Mouse (Mus musculus) heart, postnatal 14 days (tissue): ENCODE measurements around the gene Phlda1. TPM values are rescaled to one million over a fixed set of nuclear protein-coding genes. Genes with fewer than 3 reads are reported as not detected.

Source experiments
- DNase-seq, 2 experiments: peaks; one replicate each; pipeline ENCODE4 v3.0.0; 2021 to 2022
- intact Hi-C: fragments of 180-260 bp; cut with DNase I; formaldehyde crosslinking; loops from one replicate; pipeline ENCODE4 v1.15.1; 2025
- total RNA-seq, 2 experiments: library from RNA; stranded (reverse); gene quantifications; 2 replicates each; pipeline ENCODE4 v1.2.3; 2021

Gene Phlda1
- total RNA-seq, 2 experiments from 2014 or later: 20.3 to 22.3 TPM

DNA sequence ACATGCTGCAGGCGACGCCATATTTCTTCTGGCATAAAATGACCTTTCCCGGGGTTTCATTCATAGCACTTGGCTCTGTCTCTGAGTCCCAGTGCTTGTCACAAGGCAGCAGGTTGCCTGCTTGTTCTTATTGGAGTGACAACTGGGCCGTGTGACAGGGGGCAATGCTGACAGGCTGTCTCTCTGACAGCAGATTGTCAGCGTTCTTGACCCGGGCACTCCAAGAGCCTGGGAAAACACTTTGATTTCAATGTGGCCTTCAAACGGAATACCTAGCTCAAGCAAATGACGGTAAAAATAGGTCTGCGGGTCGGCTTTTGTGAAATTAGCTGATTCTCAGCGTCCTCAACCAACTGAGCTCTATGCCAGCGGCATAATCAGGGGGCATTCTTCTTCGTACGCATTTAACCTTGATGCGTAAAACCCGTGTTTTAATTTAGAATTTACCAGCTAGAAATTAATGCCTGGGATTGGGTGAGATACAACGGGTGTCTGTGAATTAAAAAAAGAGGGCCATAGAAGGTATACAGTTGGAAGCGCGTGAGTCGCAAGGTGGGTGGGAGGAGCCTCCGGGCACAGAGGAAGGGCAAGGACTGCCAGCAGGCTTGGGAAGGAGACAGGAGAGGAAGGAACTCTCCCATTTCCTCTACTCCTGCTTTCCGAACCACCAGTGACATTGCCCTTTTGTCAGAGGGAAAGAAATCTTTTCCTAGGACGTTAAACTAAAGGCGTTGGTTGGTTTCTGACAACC is 13.7 kb downstream of the Phlda1 start:
- intact Hi-C loops: no loop called here
- peak in 1 of 2 experiments; percentile 53 for DNase-seq

DNA sequence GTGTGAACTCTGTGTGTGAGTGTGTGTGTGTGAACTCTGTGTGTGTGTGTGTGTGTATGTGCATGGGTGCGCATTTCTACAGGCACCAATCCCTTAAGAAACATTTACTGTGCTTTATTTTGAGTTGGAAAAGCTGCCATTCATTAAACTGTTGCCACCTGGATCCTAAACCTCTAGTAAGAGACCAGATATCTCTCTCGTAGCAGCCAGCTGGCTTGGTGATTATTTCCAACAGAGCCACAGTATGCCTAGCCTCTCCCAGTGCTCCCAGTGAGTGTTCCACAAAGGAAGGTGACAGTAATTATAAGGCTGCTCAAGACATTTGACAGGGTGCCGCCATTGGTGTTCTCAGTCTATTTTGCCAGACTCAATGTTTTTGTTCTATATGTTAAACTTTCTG is 14.5 kb downstream of the Phlda1 start:
- intact Hi-C loops: no loop called here
- DNase-seq: no peak

GRCm38 (mm10) chr10:111521636-111522035 is 15.6 kb downstream of the Phlda1 start:
- intact Hi-C loops: no loop called here
- no peak for DNase-seq

DNA sequence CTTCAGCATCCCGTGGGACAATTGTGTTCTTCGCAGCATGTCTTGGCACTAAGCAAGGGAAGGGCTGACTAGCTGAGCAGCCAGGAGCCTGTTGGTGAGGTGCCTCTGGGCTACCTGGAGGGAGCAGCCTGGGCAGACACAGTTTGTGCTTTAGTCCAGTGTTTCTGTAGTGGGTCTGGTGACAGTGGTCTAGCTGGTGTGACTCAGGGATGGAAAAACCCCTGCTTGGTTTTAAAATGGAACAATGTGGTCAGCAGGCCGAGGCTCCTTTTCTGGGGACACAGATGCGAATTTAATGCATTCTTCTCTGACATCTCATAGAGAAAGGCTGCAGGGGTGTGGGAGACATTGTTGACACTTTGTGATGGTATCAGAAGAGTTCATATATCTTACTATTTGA is 16.1 kb downstream of the Phlda1 start:
- no peak for DNase-seq
- intact Hi-C loops: no loop called here

DNA sequence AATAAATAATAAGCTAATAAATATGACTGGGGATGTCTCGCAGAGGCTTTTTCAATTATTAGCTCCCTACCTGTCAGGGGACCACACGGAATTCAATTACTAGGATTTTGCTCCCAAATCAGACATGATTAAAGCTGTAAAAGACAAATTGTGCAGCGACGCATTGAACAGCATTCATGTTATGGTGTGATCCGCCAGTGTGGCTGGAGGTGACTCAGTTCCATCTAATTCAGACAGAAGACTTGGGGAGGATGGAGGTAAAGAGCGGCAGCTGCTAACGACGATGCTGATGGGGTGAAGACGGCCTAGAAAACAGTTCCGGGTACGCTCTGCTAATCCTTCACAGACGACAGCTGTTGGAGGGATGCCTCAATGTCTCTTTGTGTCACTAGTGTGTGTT is 17.8 kb downstream of the Phlda1 start:
- DNase-seq: no peak
- intact Hi-C loops: no loop called here

GRCm38 (mm10) chr10:111527057-111527456 is 21.0 kb downstream of the Phlda1 start:
- DNase-seq: no peak
- intact Hi-C loops: no loop called here

- no peak for DNase-seq
- intact Hi-C loops: no loop called here
Measured at GRCm38 (mm10) chr10:111527613-111528012, 21.5 kb downstream of the Phlda1 start.

DNA sequence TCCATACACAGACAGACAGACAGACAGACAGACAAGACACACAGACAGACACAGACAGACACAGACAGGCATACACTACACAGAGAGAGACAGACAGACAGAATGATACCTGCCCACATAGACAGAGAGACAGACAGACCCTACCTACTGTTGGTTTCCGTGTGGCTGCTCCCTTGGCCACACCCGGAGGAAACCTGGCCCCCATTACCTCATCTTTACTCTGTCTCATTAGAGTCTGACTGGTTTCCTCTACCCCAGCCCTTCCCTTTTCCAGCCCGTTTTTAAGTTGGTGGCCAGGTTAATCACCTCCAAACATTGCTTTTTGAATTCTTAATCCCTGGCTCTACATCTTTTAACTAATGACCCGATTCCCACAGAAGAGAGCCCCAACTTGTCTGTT is 22.2 kb downstream of the Phlda1 start:
- intact Hi-C loops: no loop called here
- DNase-seq: no peak

- DNase-seq: no peak
- intact Hi-C loops: no loop called here
Measured at GRCm38 (mm10) chr10:111530398-111530797, 24.3 kb downstream of the Phlda1 start.

DNA sequence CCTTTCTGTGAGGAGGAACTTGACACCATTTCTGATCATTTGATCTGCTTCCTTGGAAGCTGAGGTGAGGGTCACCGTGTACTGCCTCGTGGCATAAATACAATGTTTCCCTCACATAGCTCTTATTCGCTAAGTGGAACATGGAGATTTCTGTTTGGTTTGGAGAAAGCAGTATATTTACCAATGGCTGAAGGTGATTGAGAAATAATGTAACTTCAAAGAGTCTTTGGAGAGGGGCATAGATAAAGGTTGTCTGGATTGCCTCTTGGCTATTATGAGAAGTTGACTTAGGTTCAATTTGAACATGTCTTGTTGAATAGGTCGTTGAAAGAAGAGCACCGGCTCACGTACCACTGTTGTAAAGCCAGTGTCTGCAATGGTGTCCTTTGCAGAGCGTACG is 28.6 kb downstream of the Phlda1 start:
- no peak for DNase-seq
- intact Hi-C loops: no loop called here

DNA sequence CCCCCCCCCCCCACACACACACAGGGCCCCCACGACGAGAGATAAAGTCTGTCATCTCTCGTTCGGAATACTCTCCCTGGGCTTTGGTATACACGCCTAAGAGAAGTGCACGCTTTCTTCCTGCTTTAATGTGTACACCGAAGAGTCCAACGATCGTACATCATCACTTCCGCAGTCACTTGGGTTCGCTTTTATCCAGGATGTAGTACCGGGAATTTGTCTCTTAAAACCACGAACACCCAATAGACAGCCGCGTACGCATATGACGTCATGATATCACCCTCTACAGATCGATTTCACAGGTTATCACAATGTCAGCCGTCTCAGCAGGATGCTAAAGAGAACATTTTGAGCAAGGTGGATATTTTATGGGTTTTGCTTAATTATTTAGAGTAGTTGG is 31.3 kb downstream of the Phlda1 start:
- intact Hi-C loops: no loop called here
- DNase-seq: no peak

- peak in 1 of 2 experiments; percentile 34 for DNase-seq
Measured at GRCm38 (mm10) chr10:111539724-111540324, 33.7 kb downstream of the Phlda1 start.

DNA sequence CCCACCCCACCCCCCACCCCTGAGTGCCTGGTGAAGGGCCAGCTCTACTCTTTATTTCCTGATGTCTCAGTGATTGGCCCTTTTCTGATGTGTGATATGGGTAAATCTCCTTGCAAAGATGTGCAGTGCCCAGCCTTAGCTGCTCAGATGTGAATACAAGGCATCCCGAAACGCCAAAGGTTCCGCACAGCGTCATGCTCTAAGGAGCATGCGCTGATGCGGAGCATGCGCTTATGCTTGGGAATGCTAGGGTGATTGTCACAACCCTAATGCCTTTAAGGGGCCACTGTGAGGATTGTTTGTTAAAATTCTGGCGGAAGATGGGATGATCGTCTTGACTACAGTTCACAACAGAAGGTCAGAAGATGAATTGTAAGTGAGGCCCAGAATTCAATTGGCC is 34.6 kb downstream of the Phlda1 start:
- no peak for DNase-seq
- intact Hi-C loops: loop anchor here (5.0 kb wide), 1 partner anchor 33 kb away; the partner anchor contains the start of gene Phlda1

More at GRCm38 (mm10) chr10:111539724-111540324, 33.7 kb downstream of the Phlda1 start:
- intact Hi-C loops: loop anchor here (5.0 kb wide), 1 partner anchor 33 kb away; the partner anchor contains the start of gene Phlda1

- no peak for DNase-seq
- intact Hi-C loops: loop anchor here (5.0 kb wide), 1 partner anchor 36 kb away; the partner anchor contains the start of gene Phlda1
Measured at GRCm38 (mm10) chr10:111543106-111543505, 37.0 kb downstream of the Phlda1 start.

DNA sequence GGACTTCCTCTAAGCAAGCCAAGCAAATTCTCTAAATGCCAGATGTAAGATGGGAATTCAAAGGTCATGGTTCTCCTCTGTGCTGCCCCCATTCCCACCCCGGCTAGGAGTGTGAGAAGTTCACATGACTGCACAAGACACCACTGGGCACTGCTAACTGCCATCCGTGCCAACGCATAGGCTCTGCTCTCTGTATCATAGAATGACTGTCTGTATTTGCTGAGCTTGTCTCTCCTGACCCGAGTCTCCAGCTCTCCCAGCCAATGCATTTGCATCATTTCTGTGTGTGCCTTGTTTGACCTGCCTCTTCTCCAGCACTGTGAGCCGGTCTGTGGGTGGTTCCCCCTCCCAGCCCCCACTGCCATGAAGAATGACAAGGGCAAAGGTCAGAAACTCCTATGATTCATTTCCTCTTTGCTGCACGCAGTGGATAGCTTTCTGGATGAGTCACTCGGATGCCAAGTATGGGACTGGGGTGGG is 37.7 kb downstream of the Phlda1 start:
- peak; percentile 25 to 36 for DNase-seq
- intact Hi-C loops: loop anchor here (5.0 kb wide), 1 partner anchor 37 kb away; the partner anchor contains the start of gene Phlda1

DNA sequence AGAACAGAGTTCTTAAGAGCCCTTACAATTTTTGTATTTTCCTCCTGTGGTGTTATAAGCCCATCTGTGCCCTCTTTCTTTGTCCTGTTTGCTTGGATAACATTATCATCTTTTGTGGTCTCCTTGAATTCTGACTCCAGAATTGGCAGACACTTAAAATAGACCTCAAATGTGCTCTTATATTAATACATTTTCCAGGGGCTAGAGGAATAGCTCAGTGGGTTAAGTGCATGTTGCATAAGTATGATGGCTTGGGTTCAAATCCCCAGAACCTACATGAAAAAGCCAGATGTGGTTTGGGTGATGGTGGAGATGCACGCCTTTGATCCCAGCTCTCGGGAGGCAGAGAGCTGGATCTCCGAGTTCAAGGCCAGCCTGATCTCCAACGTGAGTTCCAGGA is 38.2 kb downstream of the Phlda1 start:
- intact Hi-C loops: loop anchor here (5.0 kb wide), 1 partner anchor 37 kb away; the partner anchor contains the start of gene Phlda1

DNA sequence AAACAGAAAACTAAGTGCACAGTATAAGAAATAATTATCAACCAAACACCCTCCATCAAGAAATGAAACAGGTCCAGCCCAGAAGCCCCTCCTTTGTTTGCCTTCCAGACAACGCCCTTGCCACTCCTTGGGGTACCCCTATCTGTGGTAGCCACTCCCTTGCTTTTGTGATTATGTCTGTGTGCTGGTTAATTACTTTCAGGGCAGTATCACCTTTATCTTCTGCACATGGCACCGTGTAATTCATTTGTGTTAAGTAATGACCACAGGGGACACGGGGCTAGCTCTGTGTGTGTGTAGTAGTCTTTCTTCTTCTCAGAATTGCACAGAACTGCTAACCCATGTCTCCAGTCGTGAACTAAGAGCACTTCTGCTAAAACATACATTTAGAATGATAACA is 39.6 kb downstream of the Phlda1 start:
- intact Hi-C loops: no loop called here
- DNase-seq: no peak

More for the DNA sequence above, 38.2 kb downstream of the Phlda1 start:
- no peak for DNase-seq

DNA sequence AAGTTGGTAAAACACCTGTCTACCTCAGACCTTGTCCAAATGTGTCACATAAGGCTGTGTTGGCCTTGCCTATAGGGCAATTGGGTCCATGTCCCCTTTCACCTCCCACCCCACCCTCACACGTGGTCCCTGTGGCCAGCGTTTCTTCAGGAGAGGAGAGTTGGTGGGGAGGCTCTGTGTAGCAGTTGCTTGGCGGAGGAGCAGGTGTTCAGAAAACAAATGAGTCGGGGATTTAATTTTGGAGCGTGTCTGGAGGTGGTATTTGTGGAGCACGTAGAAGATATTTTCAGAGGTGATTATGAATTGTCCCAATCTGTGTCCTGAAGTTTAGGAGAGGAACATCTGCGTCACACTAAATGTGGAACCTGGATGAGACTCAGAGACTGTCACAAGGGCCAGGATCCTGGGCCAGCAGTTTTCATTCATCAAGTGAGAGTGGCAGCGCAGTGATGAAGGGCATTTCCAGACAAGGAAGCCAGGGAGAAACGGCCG is 41.8 kb downstream of the Phlda1 start:
- peak; percentile 34 to 36 for DNase-seq
- intact Hi-C loops: no loop called here

DNA sequence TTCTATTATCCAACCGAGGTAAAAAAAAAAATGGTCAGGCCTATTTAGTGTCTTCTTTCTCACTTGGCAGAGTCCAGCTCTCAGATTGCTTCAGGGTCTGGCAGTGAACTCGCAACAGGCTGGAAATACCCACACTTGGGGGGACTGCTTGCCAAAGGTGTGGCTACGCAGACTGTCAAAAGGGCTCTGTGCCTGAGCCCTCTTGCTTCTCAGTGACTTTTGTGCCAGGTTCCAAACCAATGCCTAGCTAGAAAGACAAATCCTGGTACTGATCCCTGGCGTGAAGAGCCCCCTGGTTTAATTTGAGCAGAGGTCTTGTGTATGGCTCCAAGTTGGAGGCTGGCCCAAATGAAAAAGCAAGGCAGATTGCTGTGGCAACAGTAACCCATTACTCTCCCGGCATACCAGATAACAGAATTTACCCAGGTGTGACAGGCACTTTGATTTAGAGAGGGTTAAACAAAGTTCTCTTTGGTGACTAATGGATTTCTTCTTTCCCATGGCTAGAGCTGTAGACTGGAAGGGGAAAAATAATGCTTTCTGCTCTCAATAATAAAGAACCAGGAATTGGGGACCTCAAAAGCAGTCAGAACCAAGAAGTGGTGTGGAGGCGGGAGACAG is 44.1 kb downstream of the Phlda1 start:
- intact Hi-C loops: no loop called here
- DNase-seq: peak; percentile 30 to 33

DNA sequence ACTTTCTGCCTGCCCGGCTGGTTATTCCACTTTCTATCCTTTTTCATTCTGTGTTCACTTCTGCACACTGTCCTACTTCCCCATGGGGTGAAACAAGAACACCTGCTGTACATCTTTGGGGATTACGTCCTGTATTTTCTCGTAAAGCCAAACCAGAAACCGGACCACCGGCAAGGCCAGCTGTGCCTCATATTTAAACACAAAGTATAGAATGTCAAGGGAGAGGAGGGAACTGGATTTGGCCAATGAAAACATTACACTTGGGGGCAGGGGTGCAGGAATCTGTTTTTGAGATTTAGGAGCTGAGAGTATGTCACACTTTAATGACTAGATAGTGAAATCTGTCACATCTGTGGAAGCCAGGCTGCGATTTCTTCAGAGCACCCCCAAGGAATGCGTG is 47.6 kb downstream of the Phlda1 start:
- DNase-seq: no peak
- intact Hi-C loops: no loop called here

DNA sequence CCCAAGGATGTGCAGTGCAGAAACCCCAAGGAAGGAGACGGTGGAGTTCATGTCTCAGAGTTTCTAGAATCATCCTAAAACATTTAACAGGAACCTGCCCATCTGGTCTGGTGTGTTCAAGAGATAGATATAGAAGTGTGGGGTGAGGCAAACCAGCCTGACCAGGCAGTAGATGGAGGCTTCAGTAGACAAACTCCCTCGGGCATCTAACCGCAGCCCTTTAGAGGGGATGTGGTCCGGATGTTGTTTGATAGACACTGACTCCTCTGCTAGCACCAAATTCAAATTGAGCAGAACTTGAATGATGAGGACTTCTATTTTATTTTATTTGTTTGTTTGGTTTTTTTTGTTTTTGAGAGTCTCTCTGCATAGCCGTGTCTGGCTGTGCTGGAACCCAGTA is 48.6 kb downstream of the Phlda1 start:
- intact Hi-C loops: no loop called here
- DNase-seq: no peak
